Mouse (Mus musculus) CH12.LX (cell line): ENCODE data around the gene Smarcc2. TPM values are rescaled to one million over a fixed set of nuclear protein-coding genes. Genes with fewer than 3 reads are reported as not detected.

Experiments used
- DNase-seq: peaks from one replicate; pipeline ENCODE4 v3.0.0-alpha.2; 2013; ENCODE audit errors: extremely low read depth
- H3K27ac ChIP-seq: 2 replicates; pipeline ENCODE4 v1.5.1; 2012; ENCODE audit warnings: low read depth, mild to moderate bottlenecking, control low read depth, moderate library complexity; ENCODE audit not compliant: insufficient read depth
- H3K27me3 ChIP-seq: replicated peaks from 2 replicates; pipeline ENCODE3; 2012; ENCODE audit warnings: inconsistent platforms
- H3K36me3 ChIP-seq, 2 experiments: replicated peaks in 1 of 2; 2 replicates each; pipeline versions ENCODE3 to v1.6.1; 2012; ENCODE audit warnings: inconsistent platforms in 1 of 2, low read length in 1 of 2, mild to moderate bottlenecking in 1 of 2, mixed read lengths in 1 of 2, moderate library complexity in 1 of 2; ENCODE audit not compliant: control insufficient read depth in 1 of 2, insufficient read depth in 1 of 2
- H3K4me1 ChIP-seq, 2 experiments: 2 replicates each; pipeline ENCODE4 v1.6.1; 2012; ENCODE audit warnings: inconsistent platforms in 1 of 2, moderate library complexity in 1 of 2; ENCODE audit not compliant: insufficient read depth in 2 of 2, control insufficient read depth in 1 of 2
- H3K4me2 ChIP-seq: 2 replicates; pipeline ENCODE4 v1.6.1; 2012; ENCODE audit warnings: low read depth, mild to moderate bottlenecking, control low read depth; ENCODE audit not compliant: poor library complexity, insufficient read depth, severe bottlenecking
- H3K4me3 ChIP-seq, 3 experiments: fragments of 150-350 bp in 1 of 3; sonication (generic) in 1 of 3; replicated peaks in 1 of 3; 2 replicates each; pipeline versions ENCODE3 to v1.5.1; 2011 to 2012; ENCODE audit warnings: low read depth in 2 of 3, low read length in 2 of 3, mild to moderate bottlenecking in 2 of 3, moderate library complexity in 2 of 3, control low read depth in 1 of 3, improper control_type of control experiment in 1 of 3, inconsistent platforms in 1 of 3, mixed read lengths in 1 of 3; ENCODE audit not compliant: poor library complexity in 1 of 3
- H3K79me2 ChIP-seq: replicated peaks from 2 replicates; pipeline ENCODE4 v1.6.1; 2012; ENCODE audit warnings: mild to moderate bottlenecking, moderate library complexity; ENCODE audit not compliant: control insufficient read depth, poor library complexity, insufficient read depth, severe bottlenecking; ENCODE audit errors: extremely low read depth
- H3K9ac ChIP-seq: 2 replicates; pipeline ENCODE4 v1.6.1; 2012; ENCODE audit warnings: low read depth, mild to moderate bottlenecking, control low read depth, moderate library complexity; ENCODE audit not compliant: insufficient read depth
- H3K9me3 ChIP-seq: replicated peaks from 2 replicates; pipeline ENCODE3; 2012; ENCODE audit warnings: low read length, inconsistent platforms, mixed read lengths
- BHLHE40 ChIP-seq: IDR thresholded peaks from 2 replicates; pipeline ENCODE4 v1.6.1; 2011; ENCODE audit warnings: mild to moderate bottlenecking, low read depth, low read length, improper control_type of control experiment
- CHD1 ChIP-seq: IDR thresholded peaks from 2 replicates; pipeline ENCODE4 v1.6.1; 2012; ENCODE audit warnings: low read depth, low read length, improper control_type of control experiment, inconsistent platforms
- CTCF ChIP-seq, 2 experiments: IDR thresholded peaks in 1 of 2; conservative IDR thresholded peaks in 1 of 2; 2 replicates each; pipeline ENCODE4 v1.5.1; 2011 to 2012; ENCODE audit warnings: low read depth in 2 of 2, low read length in 2 of 2, improper control_type of control experiment in 1 of 2, inconsistent platforms in 1 of 2, mild to moderate bottlenecking in 1 of 2, moderate library complexity in 1 of 2
- E2F4 ChIP-seq: IDR thresholded peaks from 2 replicates; pipeline ENCODE4 v1.6.1; 2011; ENCODE audit warnings: low read depth, low read length, improper control_type of control experiment; ENCODE audit not compliant: insufficient replicate concordance
- ELF1 ChIP-seq: IDR thresholded peaks from 2 replicates; pipeline ENCODE4 v1.6.1; 2014; ENCODE audit warnings: low read depth, mild to moderate bottlenecking, inconsistent platforms, low read length, improper control_type of control experiment
- JUN ChIP-seq: IDR thresholded peaks from 2 replicates; pipeline ENCODE4 v1.6.1; 2011; ENCODE audit warnings: low read depth, mild to moderate bottlenecking, low read length, improper control_type of control experiment, moderate library complexity; ENCODE audit not compliant: insufficient read depth
- MAX ChIP-seq: IDR thresholded peaks from 2 replicates; pipeline ENCODE4 v1.6.1; 2011; ENCODE audit warnings: low read length, improper control_type of control experiment
- SMC3 ChIP-seq: IDR thresholded peaks from 2 replicates; pipeline ENCODE4 v1.6.1; 2011; ENCODE audit warnings: low read depth, low read length, improper control_type of control experiment
- TBP ChIP-seq: conservative IDR thresholded peaks from 2 replicates; pipeline ENCODE4 v1.6.1; 2011; ENCODE audit warnings: low read depth, low read length, improper control_type of control experiment
- dilution Hi-C: fragments of 300-500 bp; cut with MboI; formaldehyde crosslinking; loops from 2 replicates; pipeline ENCODE4 v1.14.3; 2020; ENCODE audit warnings: low sequenced_read_pairs; ENCODE audit not compliant: extremely low pct_unique_long_range_greater_than_20kb, extremely low pct_ligation_motif_present
- in situ Hi-C: fragments of 300-500 bp; cut with MboI; formaldehyde crosslinking; loops from 3 replicates; pipeline ENCODE4 v1.14.3; 2019; ENCODE audit warnings: low sequenced_read_pairs, low pct_ligation_motif_present, low pct_unique_long_range_greater_than_20kb, mixed read lengths
- polyA plus RNA-seq: library from polyadenylated mRNA; unstranded; fragments of >175 nt; gene quantifications from 2 replicates; pipeline ENCODE4 v1.2.1, GENCODE M21; 2012; ENCODE audit warnings: low read depth; ENCODE audit not compliant: insufficient read length
- total RNA-seq, 2 experiments: library from RNA; depleted of rRNA; stranded (reverse); fragments of 300-350 nt in 1 of 2; fragments of >200 nt in 1 of 2; gene quantifications; 2 replicates each; pipeline ENCODE4 v1.2.3; 2012 to 2014

Smarcc2 gene
- total and polyA plus RNA-seq, 3 experiments, result 6.1 to 42.6 (median 24.8) TPM

GRCm38 (mm10) chr10:128505974-128506373 is 46.9 kb downstream of the Smarcc2 start:
- DNase-seq, result no peak
- H3K9me3 ChIP-seq, result peaks cover 2% of the 10 kb centered on the region
- dilution Hi-C loops, result no loop called here
- no peaks in the 10 kb centered on the region for H3K79me2 ChIP-seq
- no peak overlapping the region for H3K27ac ChIP-seq
- TF ChIP-seq BHLHE40 (no peak), CTCF (conservative IDR thresholded peaks at IDR 0.05 in 1 of 2, IDR thresholded peaks at IDR 0.05 in 1 of 2; ENCODE audit: low read depth in 2 of 2, low read length in 2 of 2) (peak in 1 of 2 experiments; percentile 40; a peak in 2 of 4 replicates), SMC3 (0 out of 2 replicates have a peak, but pooled peaks have one; percentile 15)
- peaks cover 12 to 23% of the 10 kb centered on the region in 2 experiments for H3K36me3 ChIP-seq
- H3K27me3 ChIP-seq, result no peaks in the 10 kb centered on the region
- in situ Hi-C loops, result no loop called here
- H3K4me3 ChIP-seq, result no peak overlapping the region
- H3K4me1 ChIP-seq, result peaks cover 6 to 12% of the 10 kb centered on the region in 2 experiments
- H3K4me2 ChIP-seq, result no peak overlapping the region
- no peak overlapping the region for H3K9ac ChIP-seq

- peaks cover 31 to 42% of the 10 kb centered on the region in 2 experiments for H3K36me3 ChIP-seq
- no peak for DNase-seq
- H3K9me3 ChIP-seq, result peaks cover 2% of the 10 kb centered on the region
- no peak overlapping the region for H3K4me2 ChIP-seq
- H3K4me1 ChIP-seq, result peaks cover 6 to 12% of the 10 kb centered on the region in 2 experiments
- no peaks in the 10 kb centered on the region for H3K27me3 ChIP-seq
- no peak overlapping the region for H3K9ac ChIP-seq
- H3K27ac ChIP-seq, result no peak overlapping the region
- H3K4me3 ChIP-seq, result no peak overlapping the region
- no peaks in the 10 kb centered on the region for H3K79me2 ChIP-seq
- in situ Hi-C loops (no loop called here), dilution Hi-C loops (no loop called here)
- TF ChIP-seq CTCF (conservative IDR thresholded peaks at IDR 0.05 in 1 of 2, IDR thresholded peaks at IDR 0.05 in 1 of 2; ENCODE audit: low read depth in 2 of 2, low read length in 2 of 2) (no peak), JUN (no peak)
These were observed 49.2 kb downstream of the Smarcc2 start for GRCm38 (mm10) chr10:128508260-128508659.

GRCm38 (mm10) chr10:128509203-128509602 is 50.2 kb downstream of the Smarcc2 start:
- Histone ChIP-seq H3K27ac (no peak overlapping the region), H3K36me3 (peaks cover 38 to 51% of the 10 kb centered on the region in 2 experiments), H3K4me1 (peaks cover 6 to 12% of the 10 kb centered on the region in 2 experiments), H3K4me3 (no peak overlapping the region), H3K79me2 (no peaks in the 10 kb centered on the region), H3K9ac (no peak overlapping the region), H3K4me2 (no peak overlapping the region), H3K9me3 (peaks cover 2% of the 10 kb centered on the region), H3K27me3 (no peaks in the 10 kb centered on the region)
- dilution Hi-C loops (no loop called here), in situ Hi-C loops (no loop called here)
- TF ChIP-seq ELF1 (no peak), TBP (no peak), SMC3 (no peak), MAX (no peak), E2F4 (no peak), CHD1 (no peak)
- DNase-seq, result no peak
